Mouse (Mus musculus): ENCODE measurements around the gene Inppl1. TPM values are rescaled to one million over a fixed set of nuclear protein-coding genes. Genes with fewer than 3 reads are reported as not detected.

The Inppl1 gene
- polyA plus RNA-seq, 1 experiment from 2014 or later: 85.3 TPM

DNA sequence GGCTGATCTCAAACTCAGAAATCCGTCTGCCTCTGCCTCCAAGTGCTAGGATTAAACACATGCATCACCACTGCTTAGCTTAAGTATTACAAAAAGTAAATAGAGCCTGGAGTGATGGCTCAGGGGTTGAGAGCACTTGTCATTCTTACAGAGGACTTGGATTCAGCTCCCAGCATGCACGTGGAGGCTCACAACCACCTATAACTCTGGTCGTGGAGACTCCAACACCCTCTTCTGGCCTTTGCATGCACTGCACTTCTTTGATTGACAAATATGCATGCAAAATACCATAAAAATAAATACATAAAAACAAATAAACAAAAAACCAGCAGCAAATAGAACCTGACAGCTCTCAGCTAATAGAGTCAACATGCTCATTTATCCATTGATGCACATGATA, 24.3 kb upstream of the Inppl1 start:
- 87% methylated on average over 3 of the region's 3 CpGs for WGBS (ENCODE audit: missing documents)
- Histone ChIP-seq H3K4me3 (ENCODE audit: inconsistent target) (no peak overlapping the region), H3K27ac (no peak overlapping the region)

DNA sequence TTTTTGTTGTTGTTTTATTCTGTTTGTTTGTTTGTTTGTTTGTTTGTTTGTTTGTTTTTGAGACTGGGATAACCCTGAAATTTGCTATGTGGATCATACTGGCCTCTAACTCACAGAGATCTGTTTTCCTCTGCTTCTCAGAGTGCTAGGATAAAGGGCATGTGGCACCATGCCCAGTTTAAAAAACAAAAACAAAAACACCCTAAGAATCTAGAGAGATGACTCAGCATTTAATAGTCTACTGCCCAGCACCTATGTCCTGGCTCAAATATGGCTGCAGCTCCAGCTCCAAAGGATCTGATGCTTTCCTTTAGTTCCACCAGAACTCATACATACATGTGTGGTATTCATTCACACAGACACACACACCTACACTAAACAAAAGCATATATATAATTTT, 22.9 kb upstream of the Inppl1 start:
- H3K79me2 ChIP-seq (ENCODE audit: inconsistent target): no peaks in the 10 kb centered on the region
- H3K36me3 ChIP-seq (ENCODE audit: inconsistent target): no peaks in the 10 kb centered on the region
- no peak overlapping the region for H3K4me3 ChIP-seq (ENCODE audit: inconsistent target)
- no peak overlapping the region for H3K27ac ChIP-seq

More for the DNA sequence above, 24.3 kb upstream of the Inppl1 start:
- H3K36me3 ChIP-seq (ENCODE audit: inconsistent target): no peaks in the 10 kb centered on the region
- no peaks in the 10 kb centered on the region for H3K79me2 ChIP-seq (ENCODE audit: inconsistent target)

DNA sequence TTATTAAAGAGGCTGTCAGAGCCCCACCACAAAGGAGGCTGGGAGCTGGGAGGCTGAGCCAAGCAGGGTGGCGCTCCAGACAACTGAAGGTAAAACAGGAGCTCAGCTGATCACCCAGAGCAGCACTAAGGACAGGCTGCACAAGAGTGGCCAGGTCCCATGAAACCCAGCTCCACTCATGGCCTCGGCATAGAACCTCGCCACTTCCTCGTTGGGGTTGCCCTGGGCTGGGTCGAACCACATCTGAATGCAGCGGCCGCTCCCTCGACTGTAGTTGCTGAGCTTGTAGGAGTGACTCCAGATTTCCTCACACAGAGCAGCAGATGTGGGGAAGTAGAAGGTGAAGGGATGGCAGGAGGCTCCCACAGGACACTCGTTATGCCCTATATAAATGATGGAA, 20.3 kb upstream of the Inppl1 start:
- Histone ChIP-seq H3K27ac (peak overlapping the region; percentile 21; the same call in 1 of the 2 replicates), H3K79me2 (ENCODE audit: inconsistent target) (no peaks in the 10 kb centered on the region), H3K4me3 (ENCODE audit: inconsistent target) (no peak overlapping the region), H3K36me3 (ENCODE audit: inconsistent target) (no peaks in the 10 kb centered on the region)
- WGBS (ENCODE audit: missing documents): 35% methylated on average over 9 of the region's 9 CpGs

DNA sequence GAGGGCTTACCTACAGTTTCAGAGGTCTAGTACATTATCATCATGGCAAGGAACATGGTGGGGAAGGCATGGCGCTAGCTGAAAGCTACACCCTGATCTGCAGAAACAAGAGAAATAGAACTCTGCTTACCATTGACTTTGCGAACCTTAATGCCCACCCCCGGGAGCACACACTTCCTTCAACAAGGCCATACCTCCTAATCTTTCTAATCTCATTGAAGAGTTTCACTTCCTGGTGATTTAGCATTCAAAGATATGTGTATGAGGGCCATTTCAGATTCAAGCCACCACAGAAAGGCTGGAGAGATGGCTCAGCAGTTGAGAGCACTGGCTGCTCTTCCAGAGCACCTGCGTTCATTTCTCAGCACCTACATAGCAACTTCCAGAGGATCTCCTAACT, 19.1 kb upstream of the Inppl1 start, which contains the start of gene Folr2:
Folr2 (minus strand) TSS at position 101 of the 400 bp plus-strand sequence.
- WGBS (ENCODE audit: missing documents): 66% methylated on average over 4 of the region's 4 CpGs
- Histone ChIP-seq H3K4me3 (ENCODE audit: inconsistent target) (no peak within 1 kb of the TSS), H3K79me2 (ENCODE audit: inconsistent target) (no peaks in the 10 kb centered on the region), H3K36me3 (ENCODE audit: inconsistent target) (no peaks in the 10 kb centered on the region), H3K27ac (peak within 1 kb of the TSS; percentile 21; the same call in 1 of the 2 replicates)

DNA sequence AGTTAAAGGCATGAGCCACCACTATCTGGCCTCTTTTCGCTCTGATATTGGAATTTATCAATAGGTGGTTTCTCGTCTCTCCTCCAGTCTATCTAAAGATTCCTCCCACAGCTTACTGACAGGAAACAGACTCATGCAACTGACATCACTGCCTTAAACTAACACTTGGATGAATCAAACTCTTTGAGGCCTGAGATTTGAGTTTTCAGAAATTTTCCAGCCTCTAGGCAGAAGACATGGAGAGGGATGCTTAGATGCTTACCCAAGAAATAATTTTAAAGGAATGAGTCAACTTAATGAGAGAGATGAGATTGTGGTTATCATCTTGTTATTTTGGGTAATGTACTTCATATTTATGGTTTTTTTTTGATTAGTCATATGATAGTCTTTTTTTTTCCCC, 15.8 kb upstream of the Inppl1 start:
- no peaks in the 10 kb centered on the region for H3K36me3 ChIP-seq (ENCODE audit: inconsistent target)
- no peak overlapping the region for H3K4me3 ChIP-seq (ENCODE audit: inconsistent target)
- no peaks in the 10 kb centered on the region for H3K79me2 ChIP-seq (ENCODE audit: inconsistent target)
- H3K27ac ChIP-seq: peak overlapping the region; percentile 90
- WGBS (ENCODE audit: missing documents): 55% methylated on average over 2 of the region's 2 CpGs

DNA sequence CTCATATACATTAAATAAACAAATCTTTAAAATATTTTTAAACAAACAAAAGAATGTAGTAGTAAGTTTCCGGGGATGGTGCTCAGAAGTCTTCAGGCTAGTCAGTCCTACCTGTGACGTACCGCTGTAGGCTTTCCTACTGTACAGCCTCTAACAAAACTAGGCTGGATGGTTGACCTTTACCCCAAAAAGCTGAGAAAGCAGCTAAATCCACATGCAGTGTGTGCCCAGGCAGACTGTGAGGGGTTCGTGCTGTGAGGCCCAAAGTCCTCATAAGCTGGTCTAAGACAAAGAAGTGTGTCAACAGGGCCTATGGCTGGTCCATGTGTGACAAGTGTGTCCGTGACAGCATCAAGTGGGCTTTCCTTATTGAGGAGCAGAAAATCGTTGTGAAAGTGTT, 14.8 kb upstream of the Inppl1 start:
- 94% methylated on average over 6 of the region's 6 CpGs for WGBS (ENCODE audit: missing documents)
- Histone ChIP-seq H3K36me3 (ENCODE audit: inconsistent target) (no peaks in the 10 kb centered on the region), H3K27ac (peak overlapping the region; percentile 90), H3K4me3 (ENCODE audit: inconsistent target) (no peak overlapping the region), H3K79me2 (ENCODE audit: inconsistent target) (no peaks in the 10 kb centered on the region)

DNA sequence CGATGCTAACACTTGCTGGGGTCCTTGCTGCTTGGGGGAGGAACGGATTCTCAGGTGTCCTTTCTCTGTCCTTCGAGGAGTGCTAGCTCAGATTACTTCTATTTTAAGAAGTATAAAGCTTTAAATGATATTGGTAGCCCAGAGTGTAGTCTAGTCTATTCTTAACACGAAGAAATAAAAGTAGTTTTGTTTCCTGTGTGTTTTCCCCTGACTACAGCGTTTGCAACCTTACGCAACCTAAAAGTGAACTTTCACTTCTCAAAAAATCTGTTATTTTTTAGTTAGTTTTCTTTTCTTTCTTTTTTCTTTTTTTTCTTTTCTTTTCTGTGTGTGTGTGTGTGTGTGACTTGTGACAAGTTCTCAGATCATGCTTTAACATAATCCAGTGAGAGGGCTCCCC, 13.7 kb upstream of the Inppl1 start:
- H3K4me3 ChIP-seq (ENCODE audit: inconsistent target): no peak overlapping the region
- no peaks in the 10 kb centered on the region for H3K79me2 ChIP-seq (ENCODE audit: inconsistent target)
- 12% methylated on average over 6 of the region's 6 CpGs for WGBS (ENCODE audit: missing documents)
- peak overlapping the region; percentile 90 for H3K27ac ChIP-seq
- no peaks in the 10 kb centered on the region for H3K36me3 ChIP-seq (ENCODE audit: inconsistent target)

DNA sequence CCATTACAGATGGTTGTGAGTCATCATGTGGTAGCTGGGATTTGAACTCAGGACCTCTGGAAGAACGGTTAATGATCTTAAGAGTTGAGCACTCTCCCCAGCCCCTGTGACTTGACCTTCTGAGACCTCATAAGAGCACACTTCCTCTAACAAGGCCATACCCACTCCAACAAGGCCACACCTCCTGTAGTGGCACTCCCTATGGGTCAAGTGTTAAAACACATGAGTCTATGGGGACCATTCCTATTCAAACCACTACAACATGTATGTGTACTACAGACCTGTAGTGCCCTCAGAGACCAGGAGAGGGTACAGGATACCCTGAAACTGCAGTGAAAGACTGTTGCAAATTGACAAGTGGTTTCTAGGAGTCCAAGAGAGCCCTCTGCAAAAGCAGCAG, 9.9 kb upstream of the Inppl1 start:
- no peaks in the 10 kb centered on the region for H3K36me3 ChIP-seq (ENCODE audit: inconsistent target)
- H3K79me2 ChIP-seq (ENCODE audit: inconsistent target): no peaks in the 10 kb centered on the region
- 86% methylated on average over 1 of the region's 1 CpGs for WGBS (ENCODE audit: missing documents)
- H3K27ac ChIP-seq: 0 out of 2 replicates have a peak overlapping the region, but pooled peaks have one; percentile 5
- no peak overlapping the region for H3K4me3 ChIP-seq (ENCODE audit: inconsistent target)

DNA sequence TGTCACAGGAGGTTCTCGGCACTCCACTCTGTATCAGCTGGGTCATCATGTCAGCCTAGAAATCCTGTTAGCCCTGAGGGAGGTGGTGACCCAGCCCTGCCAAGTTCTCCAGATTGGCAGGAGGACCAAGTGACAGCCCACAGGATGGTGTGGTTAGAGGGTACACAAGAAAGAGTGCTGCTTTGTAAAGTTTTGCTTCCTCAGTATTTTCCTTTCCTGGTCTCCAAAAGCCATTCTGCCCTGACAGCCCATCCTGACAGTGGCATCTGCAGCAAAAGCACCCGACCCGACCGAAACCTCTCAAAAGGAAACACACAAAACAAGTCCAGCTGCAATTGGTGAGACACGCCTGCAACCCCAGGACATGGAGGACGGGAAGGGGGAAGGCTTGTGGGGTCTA, 6.2 kb upstream of the Inppl1 start:
- no peaks in the 10 kb centered on the region for H3K36me3 ChIP-seq (ENCODE audit: inconsistent target)
- H3K27ac ChIP-seq: peak overlapping the region; percentile 31; the same call in 1 of the 2 replicates
- H3K4me3 ChIP-seq (ENCODE audit: inconsistent target): peak overlapping the region; percentile 7; the same call in 1 of the 2 replicates
- H3K79me2 ChIP-seq (ENCODE audit: inconsistent target): no peaks in the 10 kb centered on the region
- WGBS (ENCODE audit: missing documents): 66% methylated on average over 5 of the region's 6 CpGs

DNA sequence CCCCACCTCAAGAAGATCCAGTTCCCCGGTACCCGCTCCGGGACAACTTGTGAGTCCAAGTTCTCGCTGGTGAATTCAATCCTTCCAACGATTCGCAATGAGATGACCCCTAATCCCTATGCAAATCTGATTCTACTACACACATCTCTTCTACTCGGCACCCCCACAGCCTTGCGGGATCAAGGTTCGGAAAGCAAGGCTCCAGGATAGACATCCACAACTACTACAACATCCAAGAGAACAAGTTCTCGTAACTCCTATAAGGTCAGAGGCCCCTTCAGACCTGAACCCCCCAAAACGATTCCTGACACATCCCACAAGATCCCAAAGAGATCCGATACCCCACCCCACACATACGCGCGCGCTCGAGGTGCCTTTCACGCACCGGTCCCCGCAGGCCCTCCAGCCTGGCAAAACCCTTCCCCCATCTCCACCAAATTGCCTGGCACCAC, 849 bp downstream of the Inppl1 start:
- Histone ChIP-seq H3K4me3 (ENCODE audit: inconsistent target) (peak overlapping the region; percentile 82), H3K79me2 (ENCODE audit: inconsistent target) (peaks cover 48% of the 10 kb centered on the region), H3K36me3 (ENCODE audit: inconsistent target) (peaks cover 24% of the 10 kb centered on the region), H3K27ac (peak overlapping the region; percentile 74)
- 1% methylated on average over 20 of the region's 20 CpGs for WGBS (ENCODE audit: missing documents)

DNA sequence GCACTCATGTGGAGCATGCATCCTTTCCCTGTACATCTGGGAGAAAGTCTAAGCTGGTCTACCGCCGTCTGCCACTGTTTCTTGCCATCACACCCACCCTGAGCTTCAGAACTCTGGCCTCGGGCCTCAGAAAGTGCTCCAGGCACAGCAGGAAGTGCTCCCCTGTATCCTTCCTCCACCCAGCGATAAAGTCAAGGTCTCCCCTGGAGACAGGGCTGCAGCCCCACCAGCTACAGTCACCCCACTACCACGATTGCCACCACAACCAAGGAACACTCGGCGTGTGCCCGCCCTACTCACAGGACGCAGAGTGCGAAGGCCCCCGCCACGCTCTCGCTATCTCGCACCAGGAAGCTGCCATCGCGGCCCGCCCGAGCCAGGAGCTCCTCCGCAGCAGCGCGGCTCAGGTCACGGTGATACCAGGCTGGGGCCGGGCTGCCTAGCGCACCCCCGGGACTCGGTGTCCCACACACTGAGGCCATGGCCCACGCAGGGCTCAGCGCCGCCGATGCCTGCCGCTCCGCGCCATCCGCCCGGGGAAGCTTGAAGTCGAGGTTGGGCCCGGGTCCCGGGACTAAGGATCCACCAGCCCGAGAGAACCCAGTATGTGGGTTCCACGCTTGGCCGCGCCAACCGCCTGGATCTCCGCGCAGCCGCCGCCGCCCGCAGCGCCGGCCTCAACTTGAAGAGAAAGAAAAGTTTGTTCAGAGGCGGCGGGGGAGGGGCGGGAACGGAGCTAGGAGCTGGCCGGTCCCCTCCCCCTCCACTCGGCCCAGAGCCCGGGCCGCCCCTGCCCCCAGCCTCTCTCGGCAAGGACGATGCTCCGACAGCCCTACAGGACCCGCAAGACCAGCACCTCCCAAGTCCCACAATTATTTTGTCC, 1.5 kb downstream of the Inppl1 start:
- H3K79me2 ChIP-seq (ENCODE audit: inconsistent target): peaks cover 48% of the 10 kb centered on the region
- H3K36me3 ChIP-seq (ENCODE audit: inconsistent target): peaks cover 31% of the 10 kb centered on the region
- WGBS (ENCODE audit: missing documents): 1% methylated on average over 53 of the region's 63 CpGs
- H3K4me3 ChIP-seq (ENCODE audit: inconsistent target): peak overlapping the region; percentile 82
- peak overlapping the region; percentile 74 for H3K27ac ChIP-seq

DNA sequence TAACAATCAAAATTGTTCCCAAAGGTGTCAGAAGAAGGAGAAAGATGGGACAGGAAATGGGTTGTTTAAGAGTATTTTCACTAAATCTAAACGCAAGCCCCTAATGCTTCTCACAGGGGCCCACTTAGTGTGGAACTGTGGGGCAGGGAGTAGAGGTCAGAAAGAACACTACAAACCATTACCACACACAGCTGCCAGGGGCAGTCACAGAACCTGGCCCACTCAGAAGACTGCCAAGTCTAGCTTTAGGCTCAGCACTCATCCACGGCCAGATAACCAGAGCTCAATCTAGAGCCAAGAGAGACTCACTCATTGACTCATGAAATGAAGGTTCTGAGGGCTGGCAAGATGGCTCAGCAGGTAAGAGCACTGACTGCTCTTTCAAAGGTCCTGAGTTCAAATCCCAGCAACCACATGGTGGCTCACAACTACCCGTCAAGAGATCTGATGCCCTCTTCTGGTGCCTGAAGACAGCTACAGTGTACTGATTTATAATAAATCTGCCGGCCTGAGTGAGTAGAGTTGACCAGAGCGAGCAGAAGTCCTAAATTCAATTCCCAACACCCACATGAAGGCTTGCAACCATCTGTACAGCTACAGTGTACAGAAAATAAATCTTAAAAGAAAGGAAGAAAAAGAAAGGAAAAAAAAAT, 2.4 kb downstream of the Inppl1 start:
- peaks cover 40% of the 10 kb centered on the region for H3K36me3 ChIP-seq (ENCODE audit: inconsistent target)
- WGBS (ENCODE audit: missing documents): 75% methylated on average over 5 of the region's 5 CpGs
- peak overlapping the region; percentile 48 for H3K27ac ChIP-seq
- peaks cover 48% of the 10 kb centered on the region for H3K79me2 ChIP-seq (ENCODE audit: inconsistent target)
- H3K4me3 ChIP-seq (ENCODE audit: inconsistent target): peak overlapping the region; percentile 82

DNA sequence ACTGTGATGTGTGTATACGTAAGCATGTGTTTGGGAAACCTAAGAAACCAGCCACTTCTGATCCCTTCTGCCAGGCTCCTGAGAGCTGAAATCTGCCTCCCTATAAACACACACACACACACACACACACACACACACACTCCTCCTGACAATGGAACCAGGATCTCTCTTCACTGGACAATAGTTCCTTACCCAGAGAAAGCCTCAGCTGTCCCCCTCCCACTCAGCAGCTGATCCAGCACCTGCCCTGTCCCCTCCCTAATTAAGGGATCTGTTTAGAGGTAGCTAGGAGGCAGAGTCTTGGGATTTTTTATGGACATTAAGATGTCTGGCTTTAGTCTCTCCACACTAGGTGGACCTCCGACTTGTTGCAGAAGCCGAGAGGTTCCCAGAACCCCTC, 3.1 kb downstream of the Inppl1 start:
- Histone ChIP-seq H3K4me3 (ENCODE audit: inconsistent target) (no peak overlapping the region), H3K27ac (no peak overlapping the region), H3K36me3 (ENCODE audit: inconsistent target) (peaks cover 47% of the 10 kb centered on the region), H3K79me2 (ENCODE audit: inconsistent target) (peaks cover 48% of the 10 kb centered on the region)
- WGBS (ENCODE audit: missing documents): 95% methylated on average over 3 of the region's 3 CpGs

DNA sequence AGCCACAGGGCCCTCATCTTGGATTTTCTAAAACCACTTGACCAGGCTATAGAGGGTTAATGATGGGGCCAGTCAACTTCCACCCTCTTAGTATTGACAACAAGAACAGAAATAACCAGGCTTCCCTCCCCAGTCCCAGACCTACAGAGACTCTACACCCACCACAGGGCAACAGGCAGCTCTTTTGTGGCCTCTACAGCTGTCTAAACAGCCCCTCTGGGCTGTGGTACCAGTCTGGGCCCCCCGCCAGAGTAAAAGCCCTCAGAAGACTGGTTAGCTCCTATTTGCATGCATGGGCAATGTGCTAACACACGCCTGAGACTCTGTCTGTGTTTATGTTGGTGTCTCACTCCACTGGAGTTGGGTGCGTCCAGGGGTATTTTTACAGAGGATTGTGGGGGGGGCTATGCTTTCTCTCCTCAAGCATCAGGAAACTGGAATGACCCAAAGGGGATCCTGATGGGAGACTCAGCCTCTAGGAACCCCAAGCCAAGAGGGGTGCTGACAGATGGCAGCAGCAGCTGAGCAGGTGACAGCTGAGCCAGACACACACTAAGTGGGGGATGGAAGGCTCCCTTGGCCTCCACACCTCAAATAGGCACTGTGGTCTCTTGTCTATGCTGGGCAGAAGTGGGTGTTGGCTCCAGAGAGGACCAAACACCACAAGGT, 4.0 kb downstream of the Inppl1 start:
- Histone ChIP-seq H3K36me3 (ENCODE audit: inconsistent target) (peaks cover 56% of the 10 kb centered on the region), H3K79me2 (ENCODE audit: inconsistent target) (peaks cover 48% of the 10 kb centered on the region), H3K27ac (no peak overlapping the region), H3K4me3 (ENCODE audit: inconsistent target) (no peak overlapping the region)
- WGBS (ENCODE audit: missing documents): 100% methylated on average over 3 of the region's 3 CpGs
